Mouse (Mus musculus): Measurements from ENCODE around the gene Dyrk1a.
A peak's percentile ranks its signal among the peaks of the same experiment; 100 is the strongest.

Dyrk1a gene

GRCm38 (mm10) chr16:94590214-94590613 lies 20.4 kb downstream of the Dyrk1a start:
- DNase-seq (ENCODE audit: low spot score in 2 of 2): no peak

- DNase-seq (ENCODE audit: low spot score in 2 of 2): no peak
Observed at GRCm38 (mm10) chr16:94590977-94591376, 21.2 kb downstream of the Dyrk1a start.

- no peak for DNase-seq (ENCODE audit: low spot score in 2 of 2)
Observed at GRCm38 (mm10) chr16:94591536-94591935, 21.7 kb downstream of the Dyrk1a start.

GRCm38 (mm10) chr16:94596633-94597032 lies 26.8 kb downstream of the Dyrk1a start:
- no peak for DNase-seq (ENCODE audit: low spot score in 2 of 2)

- DNase-seq (ENCODE audit: low spot score in 2 of 2): no peak
Observed at GRCm38 (mm10) chr16:94597640-94598039, 27.8 kb downstream of the Dyrk1a start.

GRCm38 (mm10) chr16:94599977-94600724 lies 30.3 kb downstream of the Dyrk1a start:
- no peak for DNase-seq (ENCODE audit: low spot score in 2 of 2)

- DNase-seq (ENCODE audit: low spot score in 2 of 2): no peak
Observed at GRCm38 (mm10) chr16:94601089-94601488, 31.3 kb downstream of the Dyrk1a start.

GRCm38 (mm10) chr16:94601540-94601953 lies 31.7 kb downstream of the Dyrk1a start:
- peak; percentile 62 to 65 for DNase-seq (ENCODE audit: low spot score in 2 of 2)

GRCm38 (mm10) chr16:94602188-94602587 lies 32.4 kb downstream of the Dyrk1a start:
- no peak for DNase-seq (ENCODE audit: low spot score in 2 of 2)

- no peak for DNase-seq (ENCODE audit: low spot score in 2 of 2)
Observed at GRCm38 (mm10) chr16:94602730-94603129, 32.9 kb downstream of the Dyrk1a start.

- no peak for DNase-seq (ENCODE audit: low spot score in 2 of 2)
Observed at GRCm38 (mm10) chr16:94606169-94606568, 36.4 kb downstream of the Dyrk1a start.

GRCm38 (mm10) chr16:94607468-94607867 lies 37.7 kb downstream of the Dyrk1a start:
- no peak for DNase-seq (ENCODE audit: low spot score in 2 of 2)

GRCm38 (mm10) chr16:94608706-94609594 lies 39.1 kb downstream of the Dyrk1a start:
- no peak for DNase-seq (ENCODE audit: low spot score in 2 of 2)

- DNase-seq (ENCODE audit: low spot score in 2 of 2): no peak
Observed at GRCm38 (mm10) chr16:94612573-94612972, 42.8 kb downstream of the Dyrk1a start.

- no peak for DNase-seq (ENCODE audit: low spot score in 2 of 2)
Observed at GRCm38 (mm10) chr16:94617255-94617654, 47.4 kb downstream of the Dyrk1a start.

- DNase-seq (ENCODE audit: low spot score in 2 of 2): peak in 1 of 2 experiments; percentile 69
Observed at GRCm38 (mm10) chr16:94618543-94618942, 48.7 kb downstream of the Dyrk1a start.

GRCm38 (mm10) chr16:94619301-94619700 lies 49.5 kb downstream of the Dyrk1a start:
- no peak for DNase-seq (ENCODE audit: low spot score in 2 of 2)

GRCm38 (mm10) chr16:94624871-94625270 lies 55.1 kb downstream of the Dyrk1a start:
- no peak for DNase-seq (ENCODE audit: low spot score in 2 of 2)

- no peak for DNase-seq (ENCODE audit: low spot score in 2 of 2)
Observed at GRCm38 (mm10) chr16:94625639-94626038, 55.8 kb downstream of the Dyrk1a start.

- no peak for DNase-seq (ENCODE audit: low spot score in 2 of 2)
Observed at GRCm38 (mm10) chr16:94627736-94628135, 57.9 kb downstream of the Dyrk1a start.

- DNase-seq (ENCODE audit: low spot score in 2 of 2): no peak
Observed at GRCm38 (mm10) chr16:94628976-94629729, 59.3 kb downstream of the Dyrk1a start.

GRCm38 (mm10) chr16:94631984-94632383 lies 62.2 kb downstream of the Dyrk1a start:
- DNase-seq (ENCODE audit: low spot score in 2 of 2): peak; percentile 50 to 75

Measured in right cerebral cortex, postnatal 10 days (tissue).